Mouse (Mus musculus): ENCODE results near the gene Fbxl8. TPM values are rescaled to one million over a fixed set of nuclear protein-coding genes. Genes with fewer than 3 reads are reported as not detected.

Fbxl8 gene
- total RNA-seq, 2 experiments from 2014 or later = 0.58 to 0.61 TPM

DNA sequence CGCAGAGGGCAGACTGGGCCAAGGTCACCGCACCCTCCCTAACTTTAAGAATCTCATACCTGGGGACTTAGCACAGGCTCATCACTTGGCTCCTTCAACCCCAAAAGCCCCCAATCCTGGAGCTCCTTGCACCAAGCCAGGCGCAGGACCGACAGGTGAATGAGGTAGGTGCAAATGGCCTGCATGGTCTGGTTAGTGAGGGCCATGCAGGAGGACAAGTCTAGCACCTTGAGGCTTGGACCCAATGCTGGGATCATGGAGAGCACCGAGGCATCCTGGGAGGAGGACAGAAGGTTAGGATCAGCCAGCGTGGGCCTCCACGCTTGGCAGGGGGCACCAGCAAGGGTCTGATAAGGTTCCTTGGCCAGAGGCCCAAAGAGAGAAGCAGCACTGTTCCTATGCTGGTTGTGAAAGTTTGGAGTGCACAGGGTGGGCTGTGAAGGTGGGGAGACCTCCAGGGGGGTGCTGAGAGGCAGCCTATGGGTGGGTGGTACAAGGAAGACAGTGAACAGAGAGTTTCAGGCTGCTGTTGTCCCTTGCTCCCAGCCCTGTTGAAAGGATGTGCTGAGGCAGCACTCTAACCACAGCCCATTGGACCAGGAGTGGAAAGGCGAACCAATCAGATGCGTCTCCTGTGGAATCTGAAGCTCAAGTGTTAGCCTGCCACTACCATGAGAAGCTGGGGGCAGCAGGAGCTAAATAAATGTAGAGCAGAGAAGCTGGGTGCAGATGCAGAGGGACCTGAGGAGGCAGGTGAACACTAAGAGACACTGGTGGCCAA, 49.4 kb downstream of the Fbxl8 start:
- intact Hi-C loops (cut with DNase I) = no loop called here
- DNase-seq (ENCODE audit: extremely low spot score in 1 of 2, low spot score in 2 of 2) = no peak

- intact Hi-C loops (cut with DNase I) = no loop called here
- DNase-seq (ENCODE audit: extremely low spot score in 1 of 2, low spot score in 2 of 2) = no peak
These were observed 50.8 kb downstream of the Fbxl8 start for GRCm38 (mm10) chr8:105315073-105315769.

DNA sequence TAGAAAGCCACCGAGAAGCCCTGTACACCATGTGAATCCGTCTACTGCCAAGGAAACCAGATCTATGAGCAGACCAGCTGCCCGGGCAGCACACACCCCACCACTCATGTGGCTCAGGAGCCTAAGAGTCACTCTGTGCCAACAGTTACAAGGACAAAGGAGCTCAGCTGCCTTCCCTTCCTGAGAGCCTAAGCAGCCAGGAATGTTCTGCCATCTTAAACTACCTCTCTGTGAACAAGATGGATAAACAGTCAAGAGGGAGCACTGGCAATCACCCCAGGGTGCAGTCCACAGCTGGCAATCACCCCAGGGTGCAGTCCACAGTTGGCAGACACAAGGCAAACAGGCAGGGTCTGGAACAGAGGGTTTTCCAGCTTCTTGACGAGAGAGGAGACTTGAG, 53.5 kb downstream of the Fbxl8 start:
- intact Hi-C loops (cut with DNase I) = no loop called here
- no peak for DNase-seq (ENCODE audit: extremely low spot score in 1 of 2, low spot score in 2 of 2)

- no peak for DNase-seq (ENCODE audit: extremely low spot score in 1 of 2, low spot score in 2 of 2)
- intact Hi-C loops (cut with DNase I) = no loop called here
These were observed 54.3 kb downstream of the Fbxl8 start for GRCm38 (mm10) chr8:105318662-105319190.

Small RNA genes within 50 kb of the gene (microRNA-seq; reads per million reads assigned to microRNA genes)
- not detected for gene Gm27320
- 5,009 reads per million, percentile 92 among the genes with 10 or more reads in this experiment for gene Mir328

Other genes with a start within 250 kb of the Fbxl8 start
- gene Ces3a, start 216.0 kb upstream of the Fbxl8 start, total RNA-seq (2021) = not detected
- not detected for gene Ces3b, start 180.9 kb upstream of the Fbxl8 start, total RNA-seq (2021)
- gene Ces4a, start 132.8 kb upstream of the Fbxl8 start, total RNA-seq (2021) = not detected
- 10 to 100 TPM; 20.9 to 23.0 TPM for gene Cbfb, start 94.0 kb upstream of the Fbxl8 start, total RNA-seq (2021)
- gene D230025D16Rik, start 39.5 kb upstream of the Fbxl8 start, total RNA-seq (2021) = 10 to 100 TPM; 27.5 to 28.0 TPM
- gene B3gnt9, start 9.5 kb upstream of the Fbxl8 start, total RNA-seq (2021) = 1 to 10 TPM; 3.0 to 3.8 TPM
- gene Tradd, start within 50 bp of the Fbxl8 start, total RNA-seq (2021) = 1 to 10 TPM; 5.5 to 5.8 TPM
- gene Hsf4, start 5.2 kb downstream of the Fbxl8 start, total RNA-seq (2021) = under 1 TPM; 0.34 to 0.75 TPM
- 1 to 10 TPM; 3.2 to 3.5 TPM for gene Nol3, start 11.5 kb downstream of the Fbxl8 start, total RNA-seq (2021)
- gene 4931428F04Rik, start 25.2 kb downstream of the Fbxl8 start, total RNA-seq (2021) = 10 to 100 TPM; 68.2 to 82.2 TPM
- 1 to 10 TPM; 4.2 to 4.3 TPM for gene Exoc3l, start 31.5 kb downstream of the Fbxl8 start, total RNA-seq (2021)
- 10 to 100 TPM; 29.6 to 30.2 TPM for gene E2f4, start 33.0 kb downstream of the Fbxl8 start, total RNA-seq (2021)
- gene Elmo3, start 41.0 kb downstream of the Fbxl8 start, total RNA-seq (2021) = under 1 TPM; 0.41 to 0.83 TPM
- 1 to 10 TPM; 5.4 to 5.6 TPM for gene Lrrc29, start 61.6 kb downstream of the Fbxl8 start, total RNA-seq (2021)
- gene Tmem208, start 61.7 kb downstream of the Fbxl8 start, total RNA-seq (2021) = 10 to 100 TPM; 47.4 to 47.9 TPM
- 1 to 10 TPM; 2.6 to 2.7 TPM for gene Fhod1, start 83.3 kb downstream of the Fbxl8 start, total RNA-seq (2021)
- 10 to 100 TPM; 25.7 to 27.7 TPM for gene Slc9a5, start 84.2 kb downstream of the Fbxl8 start, total RNA-seq (2021)
- 1 to 10 TPM; 2.2 to 3.7 TPM for gene Plekhg4, start 108.6 kb downstream of the Fbxl8 start, total RNA-seq (2021)
- gene Kctd19, start 148.9 kb downstream of the Fbxl8 start, total RNA-seq (2021) = not detected
- under 1 TPM; 0.32 to 0.79 TPM for gene Lrrc36, start 148.9 kb downstream of the Fbxl8 start, total RNA-seq (2021)
- 10 to 100 TPM; 75.5 to 88.7 TPM for gene Tppp3, start 206.9 kb downstream of the Fbxl8 start, total RNA-seq (2021)
- gene Zdhhc1, start 232.3 kb downstream of the Fbxl8 start, total RNA-seq (2021) = 10 to 100 TPM; 21.6 to 21.8 TPM